Comparison of ENCODE assay signal across 9 mouse cellular contexts in the genomic region with DNA sequence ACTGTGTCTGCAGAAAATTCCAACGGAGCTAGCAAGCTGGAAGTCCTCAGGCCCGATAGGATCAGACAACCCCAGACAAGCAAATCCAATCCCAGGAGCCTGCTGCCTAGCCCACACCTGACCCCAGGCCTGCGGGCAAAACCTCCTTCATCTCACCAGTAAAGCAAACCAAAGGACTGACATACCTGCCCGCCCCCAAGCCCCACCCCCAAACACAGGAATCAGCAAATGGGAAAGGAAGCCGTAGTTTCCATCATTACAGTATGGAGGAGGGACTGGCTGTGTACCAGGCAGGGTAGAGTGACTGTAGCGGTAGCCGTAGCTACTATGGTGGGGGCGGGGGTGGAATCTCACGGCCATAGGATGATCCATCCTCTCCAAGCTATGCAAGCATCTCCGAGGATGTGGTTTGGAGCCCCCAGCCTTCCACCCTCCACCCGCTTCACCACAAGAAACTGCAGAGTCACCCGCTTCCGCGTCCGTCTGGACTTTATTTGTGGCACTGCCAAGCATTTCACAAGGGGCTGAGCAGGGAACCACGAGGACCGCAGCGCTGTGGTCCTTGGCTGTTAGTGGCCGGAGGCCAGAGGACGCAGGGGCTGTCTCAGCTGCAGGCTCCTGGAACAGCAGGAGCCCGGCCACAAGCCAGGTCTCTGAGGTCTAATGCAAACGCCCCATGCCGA. TPM values are rescaled to one million over a fixed set of nuclear protein-coding genes. Genes with fewer than 3 reads are reported as not detected.
DNase-seq lines count a peak whose midpoint lies in the region; ATAC-seq and TF ChIP-seq lines count a peak whose summit lies in the region.
"Had no signal": no experiment of that assay in that cellular context is flagged by ENCODE, and none has a peak within 500 bp of the region (broad histone marks: within the 10 kb centered on the region; RNA-seq: fewer than 3 reads in every experiment).

No protein-coding gene starts in this region.

- no peak for TF ChIP-seq POLR2A in thymus, adult 2 months (IDR thresholded peaks at IDR 0.05; ENCODE audit: control insufficient read depth, extremely low read depth, insufficient read depth, low read length, poor library complexity)

- peaks cover 1% of the 10 kb centered on the region; the same call in 1 of the 2 replicates for H3K79me2 ChIP-seq in macrophage (ENCODE audit: inconsistent target)

- peak; percentile 75 to 83 for ATAC-seq in hematopoietic stem cell, adult 5-6 weeks (replicated peaks in 1 of 2; ENCODE audit: insufficient read depth in 1 of 2, low FRiP score in 2 of 2, low TSS enrichment in 1 of 2, low read depth in 1 of 2, poor library complexity in 2 of 2, severe bottlenecking in 2 of 2)
- ATAC-seq in frontal cortex, adult (ENCODE audit: low TSS enrichment), result no peak

- peak; percentile 66 for DNase-seq in adrenal gland, adult 2 months
- DNase-seq in adrenal gland, adult 8-10 months, result no peak
- DNase-seq in thymus, adult 2 months, result peak; percentile 31
- DNase-seq in thymus, postnatal 10 days (ENCODE audit: low spot score in 2 of 2), result no peak
- DNase-seq in thymus, postnatal 36 days, result peak; percentile 32 to 44

- H3K4me1 ChIP-seq in thymus, adult 2 months (replicated peaks; ENCODE audit: control insufficient read depth, insufficient read depth, low read length), result peaks cover 21% of the 10 kb centered on the region

- no peaks in the 10 kb centered on the region for H3K27me3 ChIP-seq in thymus, adult 2 months (ENCODE audit: control insufficient read depth, insufficient read depth, low read length)
- H3K27me3 ChIP-seq: CH12.LX had no signal

- H3K27ac ChIP-seq in thymus, adult 2 months (ENCODE audit: control insufficient read depth, insufficient read depth, low read length), result no peak overlapping the region
- H3K27ac ChIP-seq in macrophage, result peak overlapping the region; percentile 74

- H3K4me3 ChIP-seq in thymus, adult 2 months (ENCODE audit: control insufficient read depth, insufficient read depth, low read length), result no peak overlapping the region
- no peak overlapping the region; the same call in 1 of the 2 replicates for H3K4me3 ChIP-seq in macrophage (ENCODE audit: inconsistent target)

- 7% methylated on average over 23 of the region's 23 CpGs for WGBS in thymus, adult 2 months
- WGBS in macrophage (ENCODE audit: missing documents), result 9% methylated on average over 22 of the region's 23 CpGs

- no peak for TF ChIP-seq CTCF in thymus, adult 2 months (IDR thresholded peaks at IDR 0.05; ENCODE audit: borderline replicate concordance, control insufficient read depth, extremely low read depth, insufficient read depth, low read length, poor library complexity)

- H3K36me3 ChIP-seq in thymus, adult 2 months (ENCODE audit: control insufficient read depth, insufficient read depth, low read length), result no peaks in the 10 kb centered on the region
- H3K36me3 ChIP-seq in macrophage (ENCODE audit: inconsistent target), result no peaks in the 10 kb centered on the region

RNA-seq across cellular contexts. Expression of gene Ncor2, which starts 4.4 kb away (rescaled TPM):
- 100 to 1,000 TPM; 149 to 340 TPM for total RNA-seq in adrenal gland, adult 2 months (2021)
- 183 and 229 TPM in 2 replicates for polyA plus RNA-seq in adrenal gland, adult 2 months (2012; rRNA removed)
- 100 to 1,000 TPM; 188 to 380 (median 257) TPM for total RNA-seq in adrenal gland, adult 8-10 months (2022)
- polyA plus RNA-seq in thymus, adult 2 months (2012; rRNA removed), result 75.8 and 98.4 TPM in 2 replicates
- total RNA-seq in hematopoietic stem cell, adult 5-6 weeks (2017), result 10.7 and 13.4 TPM in 2 replicates
- total RNA-seq in macrophage (2018; cell fraction: chromatin; rRNA removed), result 100 to 1,000 TPM in 22 of 26 experiments, 10 to 100 TPM in 4; 46.8 to 281 (median 198) TPM
- 100 to 1,000 TPM in 3 of 26 experiments, 10 to 100 TPM in 23; 45.2 to 112 (median 78.1) TPM for total RNA-seq in macrophage (2018; cell fraction: cytosol; rRNA removed)
- total RNA-seq in macrophage (2018; cell fraction: nucleus; rRNA removed), result 100 to 1,000 TPM in 18 of 26 experiments, 10 to 100 TPM in 8; 31.2 to 178 (median 123) TPM
- 52.2 to 78.3 TPM (median 77.8 TPM) in 3 replicates for polyA plus RNA-seq in macrophage (2018)

Comparison
In these comparisons a context has a peak if more than half of its experiments do, and no peak if none do; other contexts are left out.
1. DNase-seq: peak in adrenal gland, adult 2 months (single experiment), thymus, adult 2 months (single experiment) and thymus, postnatal 36 days (2 of 2); none in adrenal gland, adult 8-10 months (single experiment) and thymus, postnatal 10 days (0 of 2).
2. RNA of gene Ncor2, which starts 4.4 kb away (total RNA-seq): 149 to 340 TPM in adrenal gland, adult 2 months and 188 to 380 TPM in adrenal gland, adult 8-10 months; 10.7 to 13.4 TPM in hematopoietic stem cell, adult 5-6 weeks; every median in the first group is over 10 times any median in the second.